Mouse (Mus musculus): ENCODE results near the gene Lasp1. TPM values are rescaled to one million over a fixed set of nuclear protein-coding genes. Genes with fewer than 3 reads are reported as not detected.
A peak's percentile ranks its signal among the peaks of the same experiment; 100 is the strongest.

The Lasp1 gene
- polyA plus RNA-seq, 1 experiment, result 167 TPM

- peaks cover 14% of the 10 kb centered on the region for H3K4me1 ChIP-seq (replicated peaks; ENCODE audit: control insufficient read depth, insufficient read depth, low read length)
- no peaks in the 10 kb centered on the region for H3K36me3 ChIP-seq (ENCODE audit: control insufficient read depth, insufficient read depth, low read length)
- WGBS, result under 1% methylated on average over 71 of the region's 71 CpGs
- no peaks in the 10 kb centered on the region for H3K27me3 ChIP-seq (ENCODE audit: control insufficient read depth, insufficient read depth, low read length)
- DNase-seq, result peak; percentile 83
- peak overlapping the region; percentile 95 for H3K27ac ChIP-seq (ENCODE audit: control insufficient read depth, insufficient read depth, low read length)
- TF ChIP-seq CTCF (IDR thresholded peaks at IDR 0.05; ENCODE audit: borderline replicate concordance, control insufficient read depth, extremely low read depth, insufficient read depth, low read length, poor library complexity), result 0 out of 2 replicates have a peak, but pooled peaks have one; percentile 18
- TF ChIP-seq POLR2A (IDR thresholded peaks at IDR 0.05; ENCODE audit: control insufficient read depth, extremely low read depth, insufficient read depth, low read length, poor library complexity), result peak; percentile 53; the same call in 1 of the 2 replicates
- H3K4me3 ChIP-seq (ENCODE audit: control insufficient read depth, insufficient read depth, low read length), result peak overlapping the region; percentile 97
These were observed 570 bp downstream of the Lasp1 start for GRCm38 (mm10) chr11:97799146-97799993.

DNA sequence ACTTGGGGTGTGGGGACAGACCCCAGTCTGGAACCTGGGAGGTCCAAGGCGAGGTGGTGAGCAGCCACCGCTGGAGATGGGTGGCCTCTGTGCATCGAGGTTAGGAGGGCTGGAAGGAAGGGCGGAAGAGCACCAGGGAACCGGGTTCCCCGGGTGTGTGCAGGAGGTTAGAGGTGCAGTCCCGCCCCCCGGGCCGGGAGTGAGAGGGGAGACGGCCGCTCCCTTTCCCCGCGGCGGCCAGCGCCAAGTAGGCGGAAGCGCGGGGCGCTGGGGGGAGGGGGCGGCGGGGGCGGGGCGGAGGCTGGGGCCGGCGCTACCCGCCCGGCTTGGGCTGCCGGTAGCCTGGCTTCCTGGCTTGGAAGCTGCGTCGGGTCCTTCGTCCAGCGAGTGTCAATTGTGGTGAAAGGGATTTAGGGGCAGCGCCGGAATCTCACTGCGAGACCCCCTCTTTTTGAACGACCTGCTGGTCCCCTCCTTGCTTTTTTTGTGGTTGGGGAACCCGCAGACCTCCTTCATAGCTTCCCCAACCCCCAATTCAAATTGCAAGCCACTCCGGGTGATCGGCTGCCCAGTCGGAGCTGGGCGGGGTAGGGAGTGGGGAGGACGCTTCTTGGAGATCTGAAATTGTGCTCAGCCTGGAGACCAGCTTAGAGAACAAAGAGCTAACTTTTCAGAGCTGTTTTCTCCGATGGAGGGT lies 1.3 kb downstream of the Lasp1 start:
- WGBS, result 1% methylated on average over 37 of the region's 43 CpGs
- DNase-seq, result peak; percentile 83

DNA sequence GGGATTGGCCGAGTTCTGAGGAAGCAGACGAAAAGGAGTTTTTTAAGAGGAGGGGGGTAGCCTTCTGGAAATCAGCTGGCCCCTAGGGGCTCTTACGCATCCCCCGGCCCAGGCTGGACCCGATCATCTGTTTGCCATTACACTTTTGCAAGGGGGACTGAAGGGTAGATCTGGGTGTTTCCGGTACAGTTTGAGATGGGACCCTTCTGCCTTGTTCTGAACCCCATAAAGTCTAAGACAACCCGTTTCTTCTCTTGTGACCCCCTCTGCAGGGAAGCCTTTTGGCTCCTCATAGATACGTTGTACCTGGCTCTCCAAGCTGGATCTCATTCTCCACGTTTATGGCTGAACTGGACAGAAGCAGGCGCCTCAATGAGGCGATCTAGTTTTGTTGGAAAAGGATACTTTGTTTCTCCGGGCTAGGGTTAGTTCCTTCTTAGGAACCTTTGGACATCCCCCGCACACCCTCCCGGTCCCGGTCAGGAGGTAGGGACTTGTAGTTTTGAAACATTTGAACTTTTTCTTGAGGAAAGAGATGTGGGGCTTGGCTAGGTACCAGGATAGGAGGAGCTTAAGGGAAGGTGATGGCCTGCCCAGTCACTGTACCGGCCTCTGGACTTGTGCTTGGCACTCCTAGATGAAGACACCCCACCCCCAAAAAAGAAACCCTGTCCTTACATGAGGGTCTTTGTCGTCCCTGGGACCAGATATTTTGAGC lies 2.0 kb downstream of the Lasp1 start:
- peak overlapping the region; percentile 97 for H3K4me3 ChIP-seq (ENCODE audit: control insufficient read depth, insufficient read depth, low read length)
- no peaks in the 10 kb centered on the region for H3K36me3 ChIP-seq (ENCODE audit: control insufficient read depth, insufficient read depth, low read length)
- peak; percentile 49 for DNase-seq
- H3K27me3 ChIP-seq (ENCODE audit: control insufficient read depth, insufficient read depth, low read length), result no peaks in the 10 kb centered on the region
- peak overlapping the region; percentile 95 for H3K27ac ChIP-seq (ENCODE audit: control insufficient read depth, insufficient read depth, low read length)
- 9% methylated on average over 17 of the region's 17 CpGs for WGBS
- TF ChIP-seq CTCF (IDR thresholded peaks at IDR 0.05; ENCODE audit: borderline replicate concordance, control insufficient read depth, extremely low read depth, insufficient read depth, low read length, poor library complexity), result no peak
- TF ChIP-seq POLR2A (IDR thresholded peaks at IDR 0.05; ENCODE audit: control insufficient read depth, extremely low read depth, insufficient read depth, low read length, poor library complexity), result 0 out of 2 replicates have a peak, but pooled peaks have one; percentile 15
- H3K4me1 ChIP-seq (replicated peaks; ENCODE audit: control insufficient read depth, insufficient read depth, low read length), result peaks cover 23% of the 10 kb centered on the region

More for the DNA sequence above, 1.3 kb downstream of the Lasp1 start:
- peak overlapping the region; percentile 97 for H3K4me3 ChIP-seq (ENCODE audit: control insufficient read depth, insufficient read depth, low read length)
- H3K4me1 ChIP-seq (replicated peaks; ENCODE audit: control insufficient read depth, insufficient read depth, low read length), result peaks cover 19% of the 10 kb centered on the region
- H3K27me3 ChIP-seq (ENCODE audit: control insufficient read depth, insufficient read depth, low read length), result no peaks in the 10 kb centered on the region
- TF ChIP-seq POLR2A (IDR thresholded peaks at IDR 0.05; ENCODE audit: control insufficient read depth, extremely low read depth, insufficient read depth, low read length, poor library complexity) (0 out of 2 replicates have a peak, but pooled peaks have one; percentile 63), CTCF (IDR thresholded peaks at IDR 0.05; ENCODE audit: borderline replicate concordance, control insufficient read depth, extremely low read depth, insufficient read depth, low read length, poor library complexity) (0 out of 2 replicates have a peak, but pooled peaks have one; percentile 12)
- H3K27ac ChIP-seq (ENCODE audit: control insufficient read depth, insufficient read depth, low read length), result peak overlapping the region; percentile 95
- no peaks in the 10 kb centered on the region for H3K36me3 ChIP-seq (ENCODE audit: control insufficient read depth, insufficient read depth, low read length)

GRCm38 (mm10) chr11:97801409-97802193 lies 2.8 kb downstream of the Lasp1 start:
- H3K27ac ChIP-seq (ENCODE audit: control insufficient read depth, insufficient read depth, low read length), result no peak overlapping the region
- WGBS, result 79% methylated on average over 8 of the region's 8 CpGs
- H3K27me3 ChIP-seq (ENCODE audit: control insufficient read depth, insufficient read depth, low read length), result no peaks in the 10 kb centered on the region
- peaks cover 31% of the 10 kb centered on the region for H3K4me1 ChIP-seq (replicated peaks; ENCODE audit: control insufficient read depth, insufficient read depth, low read length)
- H3K36me3 ChIP-seq (ENCODE audit: control insufficient read depth, insufficient read depth, low read length), result no peaks in the 10 kb centered on the region
- H3K4me3 ChIP-seq (ENCODE audit: control insufficient read depth, insufficient read depth, low read length), result peak overlapping the region; percentile 97
- TF ChIP-seq POLR2A (IDR thresholded peaks at IDR 0.05; ENCODE audit: control insufficient read depth, extremely low read depth, insufficient read depth, low read length, poor library complexity), result no peak
- TF ChIP-seq CTCF (IDR thresholded peaks at IDR 0.05; ENCODE audit: borderline replicate concordance, control insufficient read depth, extremely low read depth, insufficient read depth, low read length, poor library complexity), result no peak
- peak; percentile 33 for DNase-seq

- TF ChIP-seq CTCF (IDR thresholded peaks at IDR 0.05; ENCODE audit: borderline replicate concordance, control insufficient read depth, extremely low read depth, insufficient read depth, low read length, poor library complexity) (no peak), POLR2A (IDR thresholded peaks at IDR 0.05; ENCODE audit: control insufficient read depth, extremely low read depth, insufficient read depth, low read length, poor library complexity) (no peak)
- WGBS, result 76% methylated on average over 1 of the region's 1 CpGs
- peaks cover 36% of the 10 kb centered on the region for H3K4me1 ChIP-seq (replicated peaks; ENCODE audit: control insufficient read depth, insufficient read depth, low read length)
- no peaks in the 10 kb centered on the region for H3K36me3 ChIP-seq (ENCODE audit: control insufficient read depth, insufficient read depth, low read length)
- no peaks in the 10 kb centered on the region for H3K27me3 ChIP-seq (ENCODE audit: control insufficient read depth, insufficient read depth, low read length)
- H3K27ac ChIP-seq (ENCODE audit: control insufficient read depth, insufficient read depth, low read length), result no peak overlapping the region
- DNase-seq, result no peak
- H3K4me3 ChIP-seq (ENCODE audit: control insufficient read depth, insufficient read depth, low read length), result no peak overlapping the region
These were observed 3.3 kb downstream of the Lasp1 start for GRCm38 (mm10) chr11:97802194-97802470.

Data from thymus, adult 2 months (tissue).